Mouse (Mus musculus) forebrain, embryonic 13.5 days (tissue): ENCODE data around the gene Ccdc88c. TPM values are rescaled to one million over a fixed set of nuclear protein-coding genes. Genes with fewer than 3 reads are reported as not detected.

Source experiments
- microRNA counts: library from miRNA; unstranded; fragments of <30 nt; microRNA quantifications from one replicate; lab custom pipeline; 2016
- microRNA-seq: library from miRNA; unstranded; fragments of <30 nt; microRNA quantifications from one replicate; pipeline ENCODE4, GENCODE M21; 2016
- polyA plus RNA-seq: library from polyadenylated mRNA; unstranded; fragments of >200 nt; fragmentation: Nextera tagmentation; extraction: Ambion mirVana; gene quantifications from 2 replicates; pipeline ENCODE4 v1.2.1, GENCODE M21; 2015

Gene Ccdc88c
- polyA plus RNA-seq, 1 experiment from 2014 or later: 20.7 TPM

MicroRNAs within 50 kb of the gene (microRNA counts, 519-probe panel; counts per million panel counts)
- microRNA mmu-miR-1190 (lab: Ali Mortazavi, UCI): 177 counts per million, percentile 53 among the panel's probes with 10 or more counts

Small RNA genes lying within 50 kb of the gene (microRNA-seq; reads per million reads assigned to microRNA genes)
- not detected for gene Mir1190

Other genes starting within 250 kb of the Ccdc88c start
- 1.9 and 2.0 TPM in 2 replicates for gene Dglucy, start 250.0 kb downstream of the Ccdc88c start, polyA plus RNA-seq
- gene Gpr68, start 120.9 kb downstream of the Ccdc88c start, polyA plus RNA-seq: 0.28 and 0.40 TPM in 2 replicates
- gene Ppp4r3a, start 54.6 kb upstream of the Ccdc88c start, polyA plus RNA-seq: 36.9 and 40.0 TPM in 2 replicates